Mouse (Mus musculus): ENCODE measurements around the gene Olfml2a. TPM values are rescaled to one million over a fixed set of nuclear protein-coding genes. Genes with fewer than 3 reads are reported as not detected.

Olfml2a gene
- total RNA-seq, 2 experiments from 2014 or later = 2.0 to 2.1 TPM

- intact Hi-C loops (cut with DNase I) = no loop called here
- no peak for DNase-seq (ENCODE audit: low spot score in 2 of 2)
These were observed 44.4 kb downstream of the Olfml2a start for GRCm38 (mm10) chr2:38975941-38976805.

- intact Hi-C loops (cut with DNase I) = no loop called here
- no peak for DNase-seq (ENCODE audit: low spot score in 2 of 2)
These were observed 46.1 kb downstream of the Olfml2a start for GRCm38 (mm10) chr2:38977837-38978236.

- no peak for DNase-seq (ENCODE audit: low spot score in 2 of 2)
- intact Hi-C loops (cut with DNase I) = no loop called here
These were observed 51.7 kb downstream of the Olfml2a start for GRCm38 (mm10) chr2:38983456-38983855.

GRCm38 (mm10) chr2:38986580-38986979 is 54.8 kb downstream of the Olfml2a start:
- intact Hi-C loops (cut with DNase I) = no loop called here
- no peak for DNase-seq (ENCODE audit: low spot score in 2 of 2)

- no peak for DNase-seq (ENCODE audit: low spot score in 2 of 2)
- intact Hi-C loops (cut with DNase I) = no loop called here
These were observed 55.6 kb downstream of the Olfml2a start for GRCm38 (mm10) chr2:38987371-38987770.

- intact Hi-C loops (cut with DNase I) = no loop called here
- no peak for DNase-seq (ENCODE audit: low spot score in 2 of 2)
These were observed 56.2 kb downstream of the Olfml2a start for GRCm38 (mm10) chr2:38987803-38988510.

GRCm38 (mm10) chr2:38988929-38989328 is 57.2 kb downstream of the Olfml2a start:
- intact Hi-C loops (cut with DNase I) = no loop called here
- no peak for DNase-seq (ENCODE audit: low spot score in 2 of 2)

- intact Hi-C loops (cut with DNase I) = no loop called here
- no peak for DNase-seq (ENCODE audit: low spot score in 2 of 2)
These were observed 60.2 kb downstream of the Olfml2a start for GRCm38 (mm10) chr2:38992004-38992403.

GRCm38 (mm10) chr2:38992452-38992851 is 60.7 kb downstream of the Olfml2a start:
- DNase-seq (ENCODE audit: low spot score in 2 of 2) = no peak
- intact Hi-C loops (cut with DNase I) = no loop called here

GRCm38 (mm10) chr2:38997386-38998374 is 65.9 kb downstream of the Olfml2a start, which contains the start of gene Wdr38:
Gene Wdr38 (plus strand): TSS chr2:38997476.
- intact Hi-C loops (cut with DNase I) = loop anchor here (1.0 kb wide), 1 partner anchor 71 kb away; no protein-coding TSS in a partner anchor
- DNase-seq (ENCODE audit: low spot score in 2 of 2) = peak; percentile 88 to 90

- DNase-seq (ENCODE audit: low spot score in 2 of 2) = no peak
- intact Hi-C loops (cut with DNase I) = no loop called here
These were observed 67.6 kb downstream of the Olfml2a start for GRCm38 (mm10) chr2:38999381-38999780.

GRCm38 (mm10) chr2:38999910-39000586 is 68.3 kb downstream of the Olfml2a start:
- no peak for DNase-seq (ENCODE audit: low spot score in 2 of 2)
- intact Hi-C loops (cut with DNase I) = loop anchor here (10.0 kb wide), 1 partner anchor 355 kb away; the partner anchor contains the start of gene Psmb7

GRCm38 (mm10) chr2:39000587-39000919 is 68.8 kb downstream of the Olfml2a start:
- intact Hi-C loops (cut with DNase I) = loop anchor here (10.0 kb wide), 1 partner anchor 356 kb away; the partner anchor contains the start of gene Psmb7
- DNase-seq (ENCODE audit: low spot score in 2 of 2) = no peak

GRCm38 (mm10) chr2:39001866-39002265 is 70.1 kb downstream of the Olfml2a start:
- intact Hi-C loops (cut with DNase I) = loop anchor here (10.0 kb wide), 1 partner anchor 357 kb away; the partner anchor contains the start of gene Psmb7

GRCm38 (mm10) chr2:39003106-39003505 is 71.3 kb downstream of the Olfml2a start:
- intact Hi-C loops (cut with DNase I) = loop anchor here (10.0 kb wide), 1 partner anchor 358 kb away; the partner anchor contains the start of gene Psmb7

More at GRCm38 (mm10) chr2:39001866-39002265, 70.1 kb downstream of the Olfml2a start:
- DNase-seq (ENCODE audit: low spot score in 2 of 2) = no peak

GRCm38 (mm10) chr2:39003512-39003911 is 71.7 kb downstream of the Olfml2a start:
- DNase-seq (ENCODE audit: low spot score in 2 of 2) = no peak
- intact Hi-C loops (cut with DNase I) = loop anchor here (10.0 kb wide), 1 partner anchor 359 kb away; the partner anchor contains the start of gene Psmb7

More at GRCm38 (mm10) chr2:39003106-39003505, 71.3 kb downstream of the Olfml2a start:
- DNase-seq (ENCODE audit: low spot score in 2 of 2) = no peak

- intact Hi-C loops (cut with DNase I) = loop anchor here (10.0 kb wide), 1 partner anchor 360 kb away; the partner anchor contains the start of gene Psmb7
- DNase-seq (ENCODE audit: low spot score in 2 of 2) = no peak
These were observed 72.6 kb downstream of the Olfml2a start for GRCm38 (mm10) chr2:39004372-39004771.

GRCm38 (mm10) chr2:39004880-39005435 is 73.2 kb downstream of the Olfml2a start, which contains the start of gene Arpc5l:
Gene Arpc5l (plus strand): TSS chr2:39005348.
- DNase-seq (ENCODE audit: low spot score in 2 of 2) = peak; percentile 89 to 92
- intact Hi-C loops (cut with DNase I) = loop anchor here (10.0 kb wide), 1 partner anchor 360 kb away; the partner anchor contains the start of gene Psmb7
